Mouse (Mus musculus) left cerebral cortex, postnatal 36 days (tissue): ENCODE measurements around the gene Tex19.1. TPM values are rescaled to one million over a fixed set of nuclear protein-coding genes. Genes with fewer than 3 reads are reported as not detected.
"Not testable (repeated sequence)": the region's sequence is repeated elsewhere in the genome, so short reads cannot be mapped to it uniquely, and the experiment has no call there.

Experiments used
- DNase-seq, 2 experiments: peaks; one replicate each; pipeline ENCODE4 v3.0.0; 2021 to 2022; ENCODE audit warnings: low spot score in 2 of 2, mixed read lengths in 1 of 2
- intact Hi-C: fragments of 180-260 bp; cut with DNase I; formaldehyde crosslinking; loops from one replicate; pipeline ENCODE4 v1.15.1; 2025
- total RNA-seq, 2 experiments: library from RNA; stranded (reverse); gene quantifications; 2 replicates each; pipeline ENCODE4 v1.2.3; 2021

The Tex19.1 gene
- total RNA-seq = not detected

GRCm38 (mm10) chr11:121145865-121146264 lies at the start of gene Tex19.1:
Gene Tex19.1, plus strand, starts transcription at chr11:121146143.
- intact Hi-C loops = no loop called here
- DNase-seq = no peak

- intact Hi-C loops = no loop called here
- no peak for DNase-seq
These were observed 46.2 kb upstream of the Tex19.1 start for GRCm38 (mm10) chr11:121099762-121100161.

GRCm38 (mm10) chr11:121100692-121101091 lies 45.3 kb upstream of the Tex19.1 start:
- intact Hi-C loops = no loop called here

GRCm38 (mm10) chr11:121101124-121101805 lies 44.7 kb upstream of the Tex19.1 start:
- intact Hi-C loops = no loop called here
- DNase-seq = no peak

More at GRCm38 (mm10) chr11:121100692-121101091, 45.3 kb upstream of the Tex19.1 start:
- DNase-seq = no peak

- DNase-seq, intact Hi-C loops: not testable (repeated sequence)
These were observed 38.7 kb upstream of the Tex19.1 start for GRCm38 (mm10) chr11:121107242-121107641.

- DNase-seq = no peak
- intact Hi-C loops = no loop called here
These were observed 37.9 kb upstream of the Tex19.1 start for GRCm38 (mm10) chr11:121108061-121108460.

- intact Hi-C loops = no loop called here
- no peak for DNase-seq
These were observed 36.0 kb upstream of the Tex19.1 start for GRCm38 (mm10) chr11:121109986-121110385.

- intact Hi-C loops = no loop called here
These were observed 34.9 kb upstream of the Tex19.1 start for GRCm38 (mm10) chr11:121111051-121111450.

GRCm38 (mm10) chr11:121111601-121112000 lies 34.3 kb upstream of the Tex19.1 start:
- no peak for DNase-seq
- intact Hi-C loops = no loop called here

More at GRCm38 (mm10) chr11:121111051-121111450, 34.9 kb upstream of the Tex19.1 start:
- no peak for DNase-seq

GRCm38 (mm10) chr11:121112091-121112775 lies 33.7 kb upstream of the Tex19.1 start:
- DNase-seq = no peak
- intact Hi-C loops = no loop called here

- DNase-seq = no peak
- intact Hi-C loops = no loop called here
These were observed 27.8 kb upstream of the Tex19.1 start for GRCm38 (mm10) chr11:121118106-121118505.

GRCm38 (mm10) chr11:121118577-121118976 lies 27.4 kb upstream of the Tex19.1 start, which contains the start of gene Tex19.2:
Gene Tex19.2, minus strand, starts transcription at chr11:121118677.
- no peak for DNase-seq
- intact Hi-C loops = no loop called here

- intact Hi-C loops = loop anchor here (5.0 kb wide), 1 partner anchor 59 kb away; the partner anchor contains the start of gene Sectm1b
These were observed 24.8 kb upstream of the Tex19.1 start for GRCm38 (mm10) chr11:121121151-121121550.

GRCm38 (mm10) chr11:121122024-121122670 lies 23.8 kb upstream of the Tex19.1 start:
- DNase-seq = no peak
- intact Hi-C loops = loop anchor here (5.0 kb wide), 1 partner anchor 60 kb away; the partner anchor contains the start of gene Sectm1b

More at GRCm38 (mm10) chr11:121121151-121121550, 24.8 kb upstream of the Tex19.1 start:
- no peak for DNase-seq

- no peak for DNase-seq
- intact Hi-C loops = loop anchor here (5.0 kb wide), 1 partner anchor 61 kb away; the partner anchor contains the start of gene Sectm1b
These were observed 22.5 kb upstream of the Tex19.1 start for GRCm38 (mm10) chr11:121123438-121123837.

- intact Hi-C loops = no loop called here
- no peak for DNase-seq
These were observed 20.3 kb upstream of the Tex19.1 start for GRCm38 (mm10) chr11:121125522-121126172.

- DNase-seq = no peak
- intact Hi-C loops = no loop called here
These were observed 19.5 kb upstream of the Tex19.1 start for GRCm38 (mm10) chr11:121126395-121126794.

- intact Hi-C loops = no loop called here
- DNase-seq = no peak
These were observed 18.5 kb upstream of the Tex19.1 start for GRCm38 (mm10) chr11:121127441-121127840.

- no peak for DNase-seq
- intact Hi-C loops = no loop called here
These were observed 16.3 kb upstream of the Tex19.1 start for GRCm38 (mm10) chr11:121129616-121130015.

- no peak for DNase-seq
- intact Hi-C loops = no loop called here
These were observed 11.3 kb upstream of the Tex19.1 start for GRCm38 (mm10) chr11:121134600-121134999.
